Mouse (Mus musculus) olfactory bulb, adult 2 months (tissue): ENCODE measurements around the gene Ccdc77.
"Not testable (repeated sequence)": the region's sequence is repeated elsewhere in the genome, so short reads cannot be mapped to it uniquely, and the experiment has no call there.

ENCODE experiments used
- CTCF ChIP-seq: fragments of 200-500 bp; IDR thresholded peaks from 2 replicates; pipeline ENCODE4 v1.5.1; 2012; ENCODE audit warnings: low read depth, mild to moderate bottlenecking, low read length, moderate library complexity; ENCODE audit not compliant: insufficient read depth
- POLR2A ChIP-seq: fragments of 200-500 bp; IDR thresholded peaks from 2 replicates; pipeline ENCODE4 v1.6.1; 2012; ENCODE audit warnings: mild to moderate bottlenecking, low read depth, low read length, moderate library complexity; ENCODE audit not compliant: insufficient read depth

DNA sequence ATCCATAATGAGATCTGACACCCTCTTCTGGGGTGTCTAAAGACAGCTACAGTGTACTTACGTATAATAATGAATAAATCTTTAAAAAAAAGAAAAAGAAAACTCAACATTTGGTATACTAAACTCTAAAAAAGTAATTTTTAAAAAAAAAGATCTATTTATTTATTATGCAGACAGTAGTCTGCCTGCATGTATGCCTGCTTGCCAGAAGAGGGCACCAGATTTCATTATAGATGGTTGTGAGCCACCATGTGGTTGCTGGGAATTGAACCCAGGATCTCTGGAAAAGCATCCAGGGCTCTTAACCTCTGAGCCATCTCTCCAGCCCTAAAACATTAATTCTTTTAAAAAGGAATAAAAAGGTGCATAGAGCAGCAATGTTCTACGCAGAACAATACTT is 67.6 kb downstream of the Ccdc77 start:
- not testable (repeated sequence) for TF ChIP-seq CTCF, POLR2A
